Mouse (Mus musculus): ENCODE results near the gene Sae1.

Gene Sae1

GRCm38 (mm10) chr7:16284904-16285303, 102.7 kb downstream of the Sae1 start:
- DNase-seq (ENCODE audit: inconsistent age in 2 of 2, low spot score in 1 of 2), result peak in 1 of 2 experiments; percentile 59

- DNase-seq (ENCODE audit: inconsistent age in 2 of 2, low spot score in 1 of 2), result peak in 1 of 2 experiments; percentile 35
Observed at GRCm38 (mm10) chr7:16284001-16284400, 103.6 kb downstream of the Sae1 start.

- no peak for DNase-seq (ENCODE audit: inconsistent age in 2 of 2, low spot score in 1 of 2)
Observed at GRCm38 (mm10) chr7:16282334-16282733, 105.3 kb downstream of the Sae1 start.

- DNase-seq (ENCODE audit: inconsistent age in 2 of 2, low spot score in 1 of 2), result peak in 1 of 2 experiments; percentile 24
Observed at GRCm38 (mm10) chr7:16280721-16281120, 106.9 kb downstream of the Sae1 start.

- peak in 1 of 2 experiments; percentile 26 for DNase-seq (ENCODE audit: inconsistent age in 2 of 2, low spot score in 1 of 2)
Observed at GRCm38 (mm10) chr7:16274922-16275890, 112.4 kb downstream of the Sae1 start.

GRCm38 (mm10) chr7:16273766-16274140, 113.9 kb downstream of the Sae1 start:
- DNase-seq (ENCODE audit: inconsistent age in 2 of 2, low spot score in 1 of 2), result peak; percentile 85 to 95

GRCm38 (mm10) chr7:16273081-16273765, 114.4 kb downstream of the Sae1 start, which contains the start of gene Inafm1:
Inafm1 (minus strand) TSS chr7:16273617.
- peak; percentile 91 to 96 for DNase-seq (ENCODE audit: inconsistent age in 2 of 2, low spot score in 1 of 2)

GRCm38 (mm10) chr7:16272681-16273080, 114.9 kb downstream of the Sae1 start:
- DNase-seq (ENCODE audit: inconsistent age in 2 of 2, low spot score in 1 of 2), result peak; percentile 83 to 90

- DNase-seq (ENCODE audit: inconsistent age in 2 of 2, low spot score in 1 of 2), result peak in 1 of 2 experiments; percentile 57
Observed at GRCm38 (mm10) chr7:16271139-16271538, 116.5 kb downstream of the Sae1 start.
